Mouse (Mus musculus) forebrain, embryonic 10.5 days (tissue): ENCODE measurements at regions not wholly inside any gene's neighbourhood (a gene's known extent, or its start where the extent isn't known, plus 50 kb on each side); places are given as distances from the start of the nearest gene placed in this dataset.

Source experiments
- DNase-seq: peaks from one replicate; pipeline ENCODE4 v3.0.0-alpha.2; 2017; ENCODE audit warnings: low spot score; ENCODE audit errors: extremely low spot score
- H3K27ac ChIP-seq: fragments of 300-500 bp; sonication (generic); 2 replicates; pipeline ENCODE4 v1.5.1; 2016; ENCODE audit warnings: mild to moderate bottlenecking
- H3K27me3 ChIP-seq: fragments of 300-500 bp; sonication (generic); 2 replicates; pipeline ENCODE4 v1.6.1; 2016; ENCODE audit warnings: mild to moderate bottlenecking; ENCODE audit not compliant: poor library complexity, severe bottlenecking
- H3K36me3 ChIP-seq: fragments of 300-500 bp; sonication (generic); replicated peaks from 2 replicates; pipeline ENCODE4 v1.6.1; 2016; ENCODE audit warnings: mild to moderate bottlenecking, moderate library complexity
- H3K4me1 ChIP-seq: fragments of 300-500 bp; sonication (generic); 2 replicates; pipeline ENCODE4 v1.6.1; 2016
- H3K4me3 ChIP-seq: fragments of 300-500 bp; sonication (generic); 2 replicates; pipeline ENCODE4 v1.5.1; 2016; ENCODE audit warnings: mild to moderate bottlenecking, moderate library complexity
- H3K9me3 ChIP-seq: fragments of 300-500 bp; sonication (generic); 2 replicates; pipeline ENCODE4 v1.6.1; 2016; ENCODE audit warnings: mild to moderate bottlenecking, moderate library complexity
- WGBS: fragments of 180-500 bp; shearing (Covaris S2); methylation state at CpG from one replicate; pipeline ENCODE4 v1.1.7; 2016; 5-methylcytosine and 5-hydroxymethylcytosine counted together

- no peak overlapping the region for H3K4me3 ChIP-seq
- no peaks in the 10 kb centered on the region for H3K36me3 ChIP-seq
- peaks cover 17% of the 10 kb centered on the region for H3K4me1 ChIP-seq
- no peak overlapping the region for H3K27ac ChIP-seq
- H3K27me3 ChIP-seq: no peaks in the 10 kb centered on the region
- WGBS: 73% methylated on average over 2 of the region's 2 CpGs
- DNase-seq: no peak
- no peaks in the 10 kb centered on the region for H3K9me3 ChIP-seq
These were observed 467.6 kb downstream of the Gabrg2 start for GRCm38 (mm10) chr11:41533009-41533408.

DNA sequence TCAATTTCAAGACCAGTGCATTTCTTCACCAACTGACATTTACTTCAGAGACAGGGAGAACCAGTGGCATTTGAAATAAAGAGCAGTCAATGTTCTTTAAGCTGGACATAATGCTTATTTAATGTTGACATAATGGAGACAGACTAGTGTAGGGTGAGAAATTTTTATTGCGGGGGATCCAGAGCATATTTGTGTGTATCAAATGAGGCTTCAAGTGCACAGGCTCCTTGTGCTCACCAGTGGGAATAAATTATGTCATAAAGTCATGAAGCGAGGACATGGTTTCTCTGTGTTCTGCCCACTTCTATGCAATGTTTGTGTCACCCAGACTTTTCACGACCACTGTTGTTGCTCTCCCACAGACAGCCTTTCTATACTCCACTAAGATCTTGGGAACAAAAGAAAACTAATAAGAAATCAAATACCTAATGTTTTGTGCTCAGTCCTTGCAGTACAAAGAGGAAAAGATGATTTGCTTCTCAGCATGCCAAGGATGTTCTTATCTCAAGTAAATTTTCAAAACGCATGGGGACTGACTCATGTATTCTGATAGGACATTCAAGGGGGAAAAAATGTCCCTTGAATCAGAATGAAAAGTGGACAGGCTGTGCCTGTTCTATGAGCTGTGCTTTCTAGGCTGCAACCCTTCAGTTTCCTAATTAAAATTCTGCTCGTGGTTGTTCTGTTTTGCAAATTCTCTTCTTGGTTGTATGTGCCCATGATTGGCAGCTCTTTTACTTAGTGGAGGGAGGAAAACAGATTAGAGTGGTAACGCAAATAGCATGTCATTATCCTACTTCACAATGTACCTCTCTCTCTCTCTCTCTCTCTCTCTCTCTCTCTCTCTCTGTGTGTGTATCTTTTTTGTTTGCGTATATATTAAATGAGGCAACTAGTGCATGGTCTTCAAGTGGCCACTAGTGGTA lies 468.4 kb downstream of the Gabrg2 start:
- Histone ChIP-seq H3K27ac (peak overlapping the region; percentile 54), H3K36me3 (no peaks in the 10 kb centered on the region), H3K27me3 (no peaks in the 10 kb centered on the region), H3K4me3 (no peak overlapping the region), H3K4me1 (peaks cover 17% of the 10 kb centered on the region), H3K9me3 (no peaks in the 10 kb centered on the region)
- DNase-seq: no peak
- 63% methylated on average over 7 of the region's 7 CpGs for WGBS

DNA sequence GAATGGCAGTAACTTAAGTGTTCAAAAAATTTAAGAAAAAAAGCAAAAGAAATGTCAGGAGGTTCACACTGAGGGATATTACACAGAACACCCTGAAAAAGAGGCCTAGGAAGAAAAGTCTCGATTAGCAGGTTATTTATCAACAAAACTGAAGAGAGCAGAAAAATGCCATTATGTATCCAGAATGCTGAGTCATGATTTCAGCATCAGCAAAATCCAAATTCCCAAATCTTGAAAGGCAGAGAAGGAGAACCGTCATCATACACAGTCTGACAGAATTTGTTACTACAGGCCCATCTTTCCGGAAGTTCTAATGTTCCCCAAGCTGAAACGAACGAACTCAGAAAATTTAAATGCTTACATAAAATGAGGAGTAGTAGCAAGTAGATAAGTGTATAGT lies 475.7 kb downstream of the Gabrg2 start:
- no peaks in the 10 kb centered on the region for H3K27me3 ChIP-seq
- no peak overlapping the region for H3K27ac ChIP-seq
- DNase-seq: no peak
- 93% methylated on average over 5 of the region's 5 CpGs for WGBS
- no peaks in the 10 kb centered on the region for H3K9me3 ChIP-seq
- no peaks in the 10 kb centered on the region for H3K36me3 ChIP-seq
- H3K4me1 ChIP-seq: no peaks in the 10 kb centered on the region
- H3K4me3 ChIP-seq: no peak overlapping the region

- Histone ChIP-seq H3K27ac (no peak overlapping the region), H3K4me1 (no peaks in the 10 kb centered on the region), H3K4me3 (no peak overlapping the region), H3K27me3 (no peaks in the 10 kb centered on the region), H3K9me3 (no peaks in the 10 kb centered on the region), H3K36me3 (no peaks in the 10 kb centered on the region)
- WGBS: 80% methylated on average over 7 of the region's 7 CpGs
- DNase-seq: no peak
These were observed 507.4 kb downstream of the Gabrg2 start for GRCm38 (mm10) chr11:41493277-41493676.

- Histone ChIP-seq H3K4me3 (no peak overlapping the region), H3K4me1 (no peaks in the 10 kb centered on the region), H3K9me3 (no peaks in the 10 kb centered on the region), H3K27ac (no peak overlapping the region), H3K27me3 (no peaks in the 10 kb centered on the region), H3K36me3 (no peaks in the 10 kb centered on the region)
- 85% methylated on average over 5 of the region's 5 CpGs for WGBS
- no peak for DNase-seq
These were observed 508.7 kb downstream of the Gabrg2 start for GRCm38 (mm10) chr11:41491966-41492365.

DNA sequence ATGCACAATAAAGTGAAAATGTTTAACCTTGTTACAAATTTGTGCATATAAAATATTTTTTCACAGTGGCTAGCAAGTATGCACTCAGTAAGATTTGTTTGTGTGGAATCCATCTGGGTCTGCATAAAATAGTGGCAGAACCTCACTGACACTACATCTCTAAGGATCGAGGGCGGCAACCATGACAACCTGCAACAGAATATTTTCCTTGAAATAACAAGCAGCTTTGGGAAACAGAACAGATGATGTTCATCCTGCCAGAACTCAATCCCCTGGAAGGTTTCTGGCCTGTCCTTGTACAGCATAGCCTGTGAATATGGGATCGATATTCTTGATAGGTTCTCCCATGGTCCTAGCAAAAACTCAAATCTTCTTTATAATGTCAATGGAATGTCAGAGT lies 509.4 kb downstream of the Gabrg2 start:
- Histone ChIP-seq H3K4me1 (no peaks in the 10 kb centered on the region), H3K36me3 (no peaks in the 10 kb centered on the region), H3K27ac (no peak overlapping the region), H3K27me3 (no peaks in the 10 kb centered on the region), H3K4me3 (no peak overlapping the region), H3K9me3 (no peaks in the 10 kb centered on the region)
- no peak for DNase-seq
- 94% methylated on average over 3 of the region's 3 CpGs for WGBS

GRCm38 (mm10) chr11:41483881-41484280 lies 516.8 kb downstream of the Gabrg2 start:
- no peak overlapping the region for H3K27ac ChIP-seq
- H3K9me3 ChIP-seq: no peaks in the 10 kb centered on the region
- H3K4me3 ChIP-seq: no peak overlapping the region
- no peak for DNase-seq
- no peaks in the 10 kb centered on the region for H3K27me3 ChIP-seq
- no peaks in the 10 kb centered on the region for H3K36me3 ChIP-seq
- no peaks in the 10 kb centered on the region for H3K4me1 ChIP-seq
- WGBS: 69% methylated on average over 1 of the region's 1 CpGs

GRCm38 (mm10) chr11:41470938-41471633 lies 529.6 kb downstream of the Gabrg2 start:
- Histone ChIP-seq H3K4me3 (no peak overlapping the region), H3K27me3 (no peaks in the 10 kb centered on the region), H3K9me3 (no peaks in the 10 kb centered on the region), H3K27ac (no peak overlapping the region), H3K4me1 (no peaks in the 10 kb centered on the region), H3K36me3 (no peaks in the 10 kb centered on the region)
- DNase-seq: no peak
- WGBS: 76% methylated on average over 1 of the region's 1 CpGs

DNA sequence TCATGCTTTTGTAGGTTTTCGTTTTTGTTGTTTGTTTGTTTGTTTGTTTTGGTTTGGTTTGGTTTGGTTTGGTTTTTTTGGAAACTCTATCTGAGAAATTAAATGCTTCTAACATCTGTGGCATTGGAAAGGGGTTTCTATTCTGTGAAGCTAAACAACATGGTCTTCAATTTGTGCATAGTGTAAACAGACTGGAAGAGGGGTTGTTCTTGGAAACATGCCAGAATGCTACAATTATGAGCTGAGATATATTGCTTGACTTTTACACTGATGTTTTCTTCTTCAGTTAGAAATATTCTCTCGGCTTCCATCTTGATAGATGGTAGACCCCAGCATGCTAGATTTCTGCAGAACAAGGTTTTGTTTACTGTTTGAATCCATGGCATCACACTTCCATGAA lies 533.3 kb downstream of the Gabrg2 start:
- no peaks in the 10 kb centered on the region for H3K4me1 ChIP-seq
- no peak overlapping the region for H3K4me3 ChIP-seq
- DNase-seq: no peak
- H3K9me3 ChIP-seq: no peaks in the 10 kb centered on the region
- no peak overlapping the region for H3K27ac ChIP-seq
- H3K36me3 ChIP-seq: no peaks in the 10 kb centered on the region
- 81% methylated on average over 2 of the region's 2 CpGs for WGBS
- H3K27me3 ChIP-seq: no peaks in the 10 kb centered on the region

GRCm38 (mm10) chr11:41433846-41434245 lies 566.8 kb downstream of the Gabrg2 start:
- no peak overlapping the region for H3K27ac ChIP-seq
- H3K9me3 ChIP-seq: no peaks in the 10 kb centered on the region
- no peaks in the 10 kb centered on the region for H3K36me3 ChIP-seq
- 84% methylated on average over 3 of the region's 3 CpGs for WGBS
- H3K4me1 ChIP-seq: no peaks in the 10 kb centered on the region
- no peak overlapping the region for H3K4me3 ChIP-seq
- DNase-seq: no peak
- H3K27me3 ChIP-seq: no peaks in the 10 kb centered on the region

- Histone ChIP-seq H3K4me3 (no peak overlapping the region), H3K4me1 (no peaks in the 10 kb centered on the region), H3K27me3 (no peaks in the 10 kb centered on the region), H3K36me3 (no peaks in the 10 kb centered on the region), H3K27ac (no peak overlapping the region), H3K9me3 (no peaks in the 10 kb centered on the region)
- DNase-seq: no peak
- 71% methylated on average over 4 of the region's 4 CpGs for WGBS
These were observed 575.1 kb downstream of the Gabrg2 start for GRCm38 (mm10) chr11:41425592-41425991.
